Mouse (Mus musculus) midbrain, embryonic 12.5 days (tissue): ENCODE results near the gene Otogl. TPM values are rescaled to one million over a fixed set of nuclear protein-coding genes. Genes with fewer than 3 reads are reported as not detected.

Source experiments
- ATAC-seq: fragments of 200-750 bp; cut with Nextera tagmentation; 2 replicates; pipeline ENCODE4 v1.8.0; 2017; ENCODE audit warnings: low read depth, moderate TSS enrichment, moderate library complexity; ENCODE audit not compliant: low FRiP score
- H3K27ac ChIP-seq: fragments of 300-500 bp; sonication (generic); replicated peaks from 2 replicates; pipeline ENCODE4 v1.5.1; 2016; ENCODE audit warnings: mild to moderate bottlenecking
- H3K27me3 ChIP-seq: fragments of 300-500 bp; sonication (generic); 2 replicates; pipeline ENCODE4 v1.6.1; 2016; ENCODE audit warnings: mild to moderate bottlenecking
- H3K36me3 ChIP-seq: fragments of 300-500 bp; sonication (generic); 2 replicates; pipeline ENCODE4 v1.6.1; 2016
- H3K4me1 ChIP-seq: fragments of 300-500 bp; sonication (generic); 2 replicates; pipeline ENCODE4 v1.6.1; 2016
- H3K4me2 ChIP-seq: fragments of 300-500 bp; sonication (generic); replicated peaks from 2 replicates; pipeline ENCODE4 v1.6.1; 2016; ENCODE audit warnings: mild to moderate bottlenecking, moderate library complexity
- H3K4me3 ChIP-seq: fragments of 300-500 bp; sonication (generic); 2 replicates; pipeline ENCODE4 v1.5.1; 2016; ENCODE audit warnings: mild to moderate bottlenecking
- H3K9ac ChIP-seq: fragments of 300-500 bp; sonication (generic); replicated peaks from 2 replicates; pipeline ENCODE4 v1.6.1; 2016; ENCODE audit warnings: mild to moderate bottlenecking, moderate library complexity
- H3K9me3 ChIP-seq: fragments of 300-500 bp; sonication (generic); 2 replicates; pipeline ENCODE4 v1.6.1; 2016; ENCODE audit warnings: mild to moderate bottlenecking
- WGBS: fragments of 180-500 bp; shearing (Covaris S2); methylation state at CpG from one replicate; pipeline ENCODE4 v1.1.7; 2016; 5-methylcytosine and 5-hydroxymethylcytosine counted together
- polyA plus RNA-seq: library from polyadenylated mRNA; unstranded; fragments of >200 nt; fragmentation: Nextera tagmentation; extraction: Ambion mirVana; gene quantifications from 2 replicates; pipeline ENCODE4 v1.2.1, GENCODE M21; 2016

Otogl gene
- polyA plus RNA-seq, 1 experiment from 2014 or later: not detected

GRCm38 (mm10) chr10:107901204-107901879, 10.6 kb downstream of the Otogl start:
- H3K27ac ChIP-seq: no peak overlapping the region
- 71% methylated on average over 13 of the region's 13 CpGs for WGBS
- H3K36me3 ChIP-seq: no peaks in the 10 kb centered on the region
- H3K4me3 ChIP-seq: no peak overlapping the region
- no peaks in the 10 kb centered on the region for H3K27me3 ChIP-seq
- H3K4me1 ChIP-seq: no peaks in the 10 kb centered on the region
- no peak for ATAC-seq
- H3K9ac ChIP-seq: no peak overlapping the region
- H3K9me3 ChIP-seq: no peaks in the 10 kb centered on the region
- no peak overlapping the region for H3K4me2 ChIP-seq

DNA sequence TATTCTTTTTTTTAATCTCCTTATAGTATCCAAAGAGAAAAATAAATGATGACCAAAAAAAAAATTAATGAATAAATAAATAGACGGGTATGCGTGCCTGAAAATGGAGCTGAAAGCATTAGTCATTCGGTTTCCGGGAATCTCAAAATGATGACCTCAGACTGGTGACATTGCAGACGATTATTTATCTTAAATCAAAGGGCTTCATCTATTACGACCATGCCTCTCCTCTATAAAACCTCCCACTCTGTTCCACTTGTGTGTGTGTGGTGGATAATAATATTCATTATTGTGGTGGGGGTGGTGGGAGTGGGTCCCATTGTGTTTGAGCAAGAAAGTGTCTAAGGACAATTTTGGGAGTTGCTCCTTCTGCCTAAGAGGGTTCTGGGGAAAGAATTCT, 12.0 kb downstream of the Otogl start:
- Histone ChIP-seq H3K36me3 (no peaks in the 10 kb centered on the region), H3K4me2 (no peak overlapping the region), H3K9ac (no peak overlapping the region), H3K9me3 (no peaks in the 10 kb centered on the region), H3K27me3 (no peaks in the 10 kb centered on the region), H3K27ac (no peak overlapping the region), H3K4me1 (no peaks in the 10 kb centered on the region), H3K4me3 (no peak overlapping the region)
- no peak for ATAC-seq
- WGBS: 87% methylated on average over 6 of the region's 6 CpGs

DNA sequence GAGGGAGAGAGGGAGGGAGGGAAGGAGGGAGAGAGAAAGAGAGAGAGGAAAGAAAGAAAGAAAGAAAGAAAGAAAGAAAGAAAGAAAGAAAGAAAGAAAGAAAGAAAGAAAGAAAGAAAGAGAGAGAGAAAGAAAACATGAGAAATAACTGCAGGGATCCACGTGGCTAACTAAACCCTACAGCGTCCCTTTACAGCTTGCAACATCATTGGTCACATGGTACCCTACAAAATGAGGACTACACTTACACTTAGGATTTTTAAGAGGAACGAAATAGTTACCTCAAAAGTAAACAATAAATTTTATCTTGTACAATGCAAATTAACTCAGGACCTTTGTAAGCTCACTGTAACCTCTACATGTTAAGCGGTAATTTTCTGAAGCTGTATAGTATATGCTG, 15.8 kb downstream of the Otogl start:
- Histone ChIP-seq H3K4me1 (no peaks in the 10 kb centered on the region), H3K4me2 (no peak overlapping the region), H3K4me3 (no peak overlapping the region), H3K27me3 (no peaks in the 10 kb centered on the region), H3K36me3 (no peaks in the 10 kb centered on the region), H3K9me3 (no peaks in the 10 kb centered on the region), H3K9ac (no peak overlapping the region), H3K27ac (no peak overlapping the region)
- no peak for ATAC-seq
- 87% methylated on average over 4 of the region's 4 CpGs for WGBS

GRCm38 (mm10) chr10:107894663-107895581, 17.0 kb downstream of the Otogl start:
- H3K36me3 ChIP-seq: no peaks in the 10 kb centered on the region
- no peaks in the 10 kb centered on the region for H3K9me3 ChIP-seq
- 66% methylated on average over 8 of the region's 8 CpGs for WGBS
- no peak for ATAC-seq
- no peak overlapping the region for H3K4me3 ChIP-seq
- H3K27me3 ChIP-seq: no peaks in the 10 kb centered on the region
- no peak overlapping the region for H3K9ac ChIP-seq
- H3K4me1 ChIP-seq: no peaks in the 10 kb centered on the region
- no peak overlapping the region for H3K27ac ChIP-seq
- no peak overlapping the region for H3K4me2 ChIP-seq

DNA sequence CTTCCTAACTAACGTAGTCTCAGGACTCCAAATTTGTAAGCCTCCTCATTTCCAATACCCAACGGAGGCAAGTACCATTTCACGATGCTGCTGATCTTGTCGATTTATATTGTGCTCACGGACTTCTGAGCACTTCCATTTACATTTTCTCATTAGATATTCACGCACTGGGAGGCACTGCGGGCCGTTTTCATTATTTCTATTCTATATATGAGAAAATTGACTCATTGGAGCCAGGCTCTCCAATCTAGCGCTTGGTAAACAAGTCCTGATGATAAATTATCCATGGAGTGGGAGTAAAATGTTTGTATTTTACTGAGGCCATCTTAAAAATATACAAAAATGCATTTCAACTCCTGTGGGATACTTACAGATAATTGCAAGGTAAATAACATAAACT, 21.5 kb downstream of the Otogl start:
- Histone ChIP-seq H3K27me3 (no peaks in the 10 kb centered on the region), H3K4me3 (no peak overlapping the region), H3K9ac (no peak overlapping the region), H3K36me3 (no peaks in the 10 kb centered on the region), H3K27ac (no peak overlapping the region), H3K4me2 (no peak overlapping the region), H3K9me3 (no peaks in the 10 kb centered on the region), H3K4me1 (no peaks in the 10 kb centered on the region)
- WGBS: 72% methylated on average over 9 of the region's 9 CpGs
- ATAC-seq: no peak

GRCm38 (mm10) chr10:107872542-107872941, 39.4 kb downstream of the Otogl start:
- Histone ChIP-seq H3K27me3 (no peaks in the 10 kb centered on the region), H3K9ac (no peak overlapping the region), H3K4me2 (no peak overlapping the region), H3K27ac (no peak overlapping the region), H3K4me3 (no peak overlapping the region), H3K9me3 (no peaks in the 10 kb centered on the region), H3K4me1 (no peaks in the 10 kb centered on the region), H3K36me3 (no peaks in the 10 kb centered on the region)
- WGBS: 92% methylated on average over 5 of the region's 5 CpGs
- ATAC-seq: no peak

- no peaks in the 10 kb centered on the region for H3K27me3 ChIP-seq
- H3K4me3 ChIP-seq: no peak overlapping the region
- H3K27ac ChIP-seq: no peak overlapping the region
- H3K9me3 ChIP-seq: no peaks in the 10 kb centered on the region
- no peaks in the 10 kb centered on the region for H3K4me1 ChIP-seq
- H3K9ac ChIP-seq: no peak overlapping the region
- ATAC-seq: no peak
- WGBS: 89% methylated on average over 4 of the region's 4 CpGs
- no peak overlapping the region for H3K4me2 ChIP-seq
- H3K36me3 ChIP-seq: no peaks in the 10 kb centered on the region
Observed at GRCm38 (mm10) chr10:107872109-107872508, 39.8 kb downstream of the Otogl start.

DNA sequence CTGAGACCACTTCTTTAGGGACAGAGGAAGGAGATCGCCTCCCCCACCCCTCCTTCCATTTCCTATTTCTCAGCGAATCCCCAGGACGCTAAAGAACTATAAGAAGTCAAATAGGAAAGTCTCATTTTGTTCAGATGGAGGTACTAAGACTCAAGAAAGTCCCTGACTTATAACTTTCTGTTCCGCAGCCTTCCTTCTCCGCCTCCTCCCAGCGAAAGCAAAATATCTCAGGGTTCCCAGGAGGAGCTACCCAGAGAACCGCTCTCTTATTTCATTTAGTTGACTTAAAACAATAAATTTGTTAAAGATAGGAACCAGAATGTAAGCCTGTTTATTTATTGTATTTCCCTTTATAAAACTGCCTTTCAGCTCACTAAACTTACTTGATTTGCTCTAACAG, 41.4 kb downstream of the Otogl start:
- no peak overlapping the region for H3K4me3 ChIP-seq
- no peaks in the 10 kb centered on the region for H3K36me3 ChIP-seq
- 77% methylated on average over 7 of the region's 7 CpGs for WGBS
- ATAC-seq: no peak
- H3K27me3 ChIP-seq: no peaks in the 10 kb centered on the region
- no peak overlapping the region for H3K27ac ChIP-seq
- no peaks in the 10 kb centered on the region for H3K4me1 ChIP-seq
- H3K9ac ChIP-seq: no peak overlapping the region
- H3K9me3 ChIP-seq: no peaks in the 10 kb centered on the region
- no peak overlapping the region for H3K4me2 ChIP-seq

- Histone ChIP-seq H3K4me3 (no peak overlapping the region), H3K4me2 (no peak overlapping the region), H3K36me3 (no peaks in the 10 kb centered on the region), H3K27ac (no peak overlapping the region), H3K27me3 (no peaks in the 10 kb centered on the region), H3K9ac (no peak overlapping the region), H3K4me1 (no peaks in the 10 kb centered on the region), H3K9me3 (no peaks in the 10 kb centered on the region)
- WGBS: 91% methylated on average over 8 of the region's 8 CpGs
- ATAC-seq: no peak
Observed at GRCm38 (mm10) chr10:107868904-107869303, 43.0 kb downstream of the Otogl start.

DNA sequence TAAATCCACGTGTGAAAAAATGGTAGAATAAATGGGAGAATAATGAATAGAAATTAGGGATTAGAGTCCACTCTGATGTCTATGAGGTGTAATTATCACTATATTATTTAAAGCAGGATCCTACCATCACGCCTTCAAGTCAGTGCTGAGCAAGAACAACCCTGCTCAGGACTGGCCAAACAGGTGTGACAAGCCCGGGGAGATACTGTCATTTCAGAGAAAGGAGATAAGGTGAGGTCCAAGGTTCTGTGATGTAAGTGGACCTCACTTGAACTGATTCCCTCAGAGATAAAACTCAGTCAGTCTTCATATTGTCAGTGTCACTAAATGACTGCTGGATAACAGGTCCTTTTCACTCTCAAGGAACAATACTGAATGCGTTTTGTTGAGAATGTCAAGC, 44.5 kb downstream of the Otogl start:
- no peaks in the 10 kb centered on the region for H3K9me3 ChIP-seq
- H3K36me3 ChIP-seq: no peaks in the 10 kb centered on the region
- no peak for ATAC-seq
- H3K27me3 ChIP-seq: no peaks in the 10 kb centered on the region
- WGBS: 77% methylated on average over 4 of the region's 4 CpGs
- H3K4me3 ChIP-seq: no peak overlapping the region
- no peak overlapping the region for H3K4me2 ChIP-seq
- no peak overlapping the region for H3K27ac ChIP-seq
- no peak overlapping the region for H3K9ac ChIP-seq
- no peaks in the 10 kb centered on the region for H3K4me1 ChIP-seq

- 86% methylated on average over 8 of the region's 8 CpGs for WGBS
- no peak overlapping the region for H3K4me3 ChIP-seq
- no peaks in the 10 kb centered on the region for H3K36me3 ChIP-seq
- H3K4me1 ChIP-seq: no peaks in the 10 kb centered on the region
- H3K27ac ChIP-seq: no peak overlapping the region
- no peak for ATAC-seq
- H3K27me3 ChIP-seq: no peaks in the 10 kb centered on the region
- no peaks in the 10 kb centered on the region for H3K9me3 ChIP-seq
- no peak overlapping the region for H3K9ac ChIP-seq
- no peak overlapping the region for H3K4me2 ChIP-seq
Observed at GRCm38 (mm10) chr10:107860235-107860917, 51.6 kb downstream of the Otogl start.

DNA sequence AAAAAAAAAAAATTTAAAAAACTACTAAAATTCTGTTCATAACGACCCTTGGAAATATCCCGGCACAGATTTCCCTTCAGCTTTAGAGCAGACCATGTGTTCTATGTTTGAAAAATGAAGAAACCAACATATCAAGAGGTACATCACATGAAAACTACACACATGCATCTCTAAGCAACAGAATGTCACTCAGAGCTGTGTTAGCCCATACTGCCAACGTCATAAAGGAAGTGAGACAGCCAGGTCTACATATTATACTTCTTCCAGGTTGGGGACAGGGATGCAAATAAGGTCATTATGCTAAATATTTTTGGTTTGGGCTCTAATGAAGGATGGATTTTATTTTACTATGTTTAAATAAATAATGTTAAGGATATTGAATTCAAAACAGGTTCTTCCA, 52.7 kb downstream of the Otogl start:
- Histone ChIP-seq H3K4me3 (no peak overlapping the region), H3K9me3 (no peaks in the 10 kb centered on the region), H3K4me1 (no peaks in the 10 kb centered on the region), H3K9ac (no peak overlapping the region), H3K27me3 (no peaks in the 10 kb centered on the region), H3K4me2 (no peak overlapping the region), H3K27ac (no peak overlapping the region), H3K36me3 (no peaks in the 10 kb centered on the region)
- ATAC-seq: no peak
- 92% methylated on average over 3 of the region's 3 CpGs for WGBS
